Mouse (Mus musculus) spleen, adult 2 months (tissue): ENCODE measurements around the gene Kcnmb3. TPM values are rescaled to one million over a fixed set of nuclear protein-coding genes. Genes with fewer than 3 reads are reported as not detected.
A peak's percentile ranks its signal among the peaks of the same experiment; 100 is the strongest.

Source experiments
- DNase-seq, 2 experiments: peaks; one replicate each; pipeline versions ENCODE4 v3.0.0 to v3.0.0-alpha.2; 2012 to 2021; ENCODE audit warnings: low spot score in 2 of 2, low read depth in 1 of 2
- H3K27ac ChIP-seq: fragments of 200-500 bp; 2 replicates; pipeline ENCODE4 v1.5.1; 2012; ENCODE audit warnings: low read length, inconsistent platforms; ENCODE audit not compliant: insufficient read depth
- H3K27me3 ChIP-seq: fragments of 200-500 bp; 2 replicates; pipeline ENCODE4 v1.6.1; 2012; ENCODE audit warnings: mild to moderate bottlenecking, moderate library complexity, low read length, inconsistent platforms; ENCODE audit not compliant: control insufficient read depth, insufficient read depth
- H3K36me3 ChIP-seq: fragments of 200-500 bp; 2 replicates; pipeline ENCODE4 v1.6.1; 2012; ENCODE audit warnings: mild to moderate bottlenecking, low read length, inconsistent platforms; ENCODE audit not compliant: control insufficient read depth, insufficient read depth
- H3K4me1 ChIP-seq: fragments of 200-500 bp; 2 replicates; pipeline ENCODE4 v1.6.1; 2011; ENCODE audit warnings: inconsistent platforms; ENCODE audit not compliant: control insufficient read depth, insufficient read depth, insufficient read length
- H3K4me3 ChIP-seq: fragments of 200-500 bp; 2 replicates; pipeline ENCODE4 v1.5.1; 2011; ENCODE audit warnings: mild to moderate bottlenecking, inconsistent platforms; ENCODE audit not compliant: insufficient read depth, insufficient read length; ENCODE audit errors: extremely low read depth
- CTCF ChIP-seq: fragments of 200-500 bp; IDR thresholded peaks from 2 replicates; pipeline ENCODE4 v1.5.1; 2011; ENCODE audit warnings: mild to moderate bottlenecking, inconsistent platforms; ENCODE audit not compliant: insufficient read depth, insufficient read length, insufficient replicate concordance; ENCODE audit errors: extremely low read depth
- POLR2A ChIP-seq: fragments of 200-500 bp; IDR thresholded peaks from 2 replicates; pipeline ENCODE4 v1.6.1; 2011; ENCODE audit warnings: low read depth, low read length, inconsistent platforms
- WGBS: fragments of 180-500 bp; shearing (Covaris S2); methylation state at CpG from one replicate; pipeline ENCODE4 v1.1.7; 2018; 5-methylcytosine and 5-hydroxymethylcytosine counted together
- polyA plus RNA-seq: library from polyadenylated mRNA; depleted of rRNA; stranded (reverse); fragments of >200 nt; gene quantifications from 2 replicates; pipeline ENCODE4 v1.2.3, GENCODE M21; 2012; rRNA removed

The Kcnmb3 gene
- polyA plus RNA-seq, result 0.23 and 0.25 TPM in 2 replicates

GRCm38 (mm10) chr3:32492097-32493090 is at the start of gene Kcnmb3:
TSS of gene Kcnmb3 (minus strand) at chr3:32492231.
- 69% methylated on average over 11 of the region's 11 CpGs for WGBS
- DNase-seq, result peak in 1 of 2 experiments; percentile 21
- no peaks in the 10 kb centered on the region for H3K27me3 ChIP-seq
- H3K27ac ChIP-seq, result peak within 1 kb of the TSS; percentile 87
- TF ChIP-seq CTCF, result no peak
- no peak for TF ChIP-seq POLR2A
- H3K4me3 ChIP-seq, result peak within 1 kb of the TSS; percentile 9; the same call in 1 of the 2 replicates
- H3K36me3 ChIP-seq, result no peaks in the 10 kb centered on the region
- peaks cover 34% of the 10 kb centered on the region; the same call in 1 of the 2 replicates for H3K4me1 ChIP-seq

GRCm38 (mm10) chr3:32538091-32538490 is 46.1 kb upstream of the Kcnmb3 start:
- 96% methylated on average over 5 of the region's 5 CpGs for WGBS
- Histone ChIP-seq H3K27me3 (no peaks in the 10 kb centered on the region), H3K4me1 (no peaks in the 10 kb centered on the region), H3K4me3 (no peak overlapping the region), H3K27ac (no peak overlapping the region), H3K36me3 (peaks cover 7% of the 10 kb centered on the region)
- TF ChIP-seq POLR2A, result no peak
- no peak for TF ChIP-seq CTCF
- no peak for DNase-seq

- Histone ChIP-seq H3K27ac (no peak overlapping the region), H3K36me3 (peaks cover 7% of the 10 kb centered on the region), H3K4me1 (no peaks in the 10 kb centered on the region), H3K27me3 (no peaks in the 10 kb centered on the region), H3K4me3 (no peak overlapping the region)
- 86% methylated on average over 1 of the region's 1 CpGs for WGBS
- no peak for TF ChIP-seq CTCF
- TF ChIP-seq POLR2A, result no peak
- DNase-seq, result no peak
Observed at GRCm38 (mm10) chr3:32537556-32537955, 45.5 kb upstream of the Kcnmb3 start.

GRCm38 (mm10) chr3:32535692-32536091 is 43.7 kb upstream of the Kcnmb3 start:
- no peak for TF ChIP-seq CTCF
- no peak for TF ChIP-seq POLR2A
- H3K4me1 ChIP-seq, result no peaks in the 10 kb centered on the region
- 49% methylated on average over 1 of the region's 1 CpGs for WGBS
- no peak overlapping the region for H3K27ac ChIP-seq
- peaks cover 7% of the 10 kb centered on the region for H3K36me3 ChIP-seq
- DNase-seq, result no peak
- no peaks in the 10 kb centered on the region for H3K27me3 ChIP-seq
- no peak overlapping the region for H3K4me3 ChIP-seq

- peak overlapping the region; percentile 84; the same call in 1 of the 2 replicates for H3K4me3 ChIP-seq
- TF ChIP-seq CTCF, result no peak
- TF ChIP-seq POLR2A, result no peak
Observed at GRCm38 (mm10) chr3:32530041-32530440, 38.0 kb upstream of the Kcnmb3 start.

GRCm38 (mm10) chr3:32529303-32529898 is 37.4 kb upstream of the Kcnmb3 start, which contains the start of gene Mfn1:
TSS of gene Mfn1 (plus strand) at chr3:32529465.
- H3K4me3 ChIP-seq, result peak within 1 kb of the TSS; percentile 84
- no peak within 1 kb of the TSS; the same call in 1 of the 2 replicates for H3K27ac ChIP-seq
- peak; percentile 85 to 90 for DNase-seq
- no peaks in the 10 kb centered on the region for H3K27me3 ChIP-seq
- TF ChIP-seq CTCF, result no peak
- TF ChIP-seq POLR2A, result peak; percentile 25
- 0 out of 2 replicates have a peak, but pooled peaks cover 1% of the 10 kb centered on the region for H3K36me3 ChIP-seq
- under 1% methylated on average over 47 of the region's 47 CpGs for WGBS
- H3K4me1 ChIP-seq, result no peaks in the 10 kb centered on the region

More at GRCm38 (mm10) chr3:32530041-32530440, 38.0 kb upstream of the Kcnmb3 start:
- H3K27me3 ChIP-seq, result no peaks in the 10 kb centered on the region
- no peak overlapping the region for H3K27ac ChIP-seq
- no peak for DNase-seq
- no peaks in the 10 kb centered on the region for H3K4me1 ChIP-seq
- WGBS, result 23% methylated on average over 5 of the region's 5 CpGs
- H3K36me3 ChIP-seq, result 0 out of 2 replicates have a peak, but pooled peaks cover 1% of the 10 kb centered on the region
